Mouse (Mus musculus) heart, embryonic 14.5 days (tissue): ENCODE data around the gene Stard3. TPM values are rescaled to one million over a fixed set of nuclear protein-coding genes. Genes with fewer than 3 reads are reported as not detected.

Source experiments
- ATAC-seq: fragments of 200-750 bp; cut with Nextera tagmentation; 2 replicates; pipeline ENCODE4 v1.8.0; 2017; ENCODE audit warnings: low read depth, moderate TSS enrichment; ENCODE audit not compliant: insufficient number of reproducible peaks, insufficient read depth, low FRiP score
- H3K27ac ChIP-seq, 2 experiments: fragments of 200-500 bp in 1 of 2; fragments of 300-500 bp in 1 of 2; sonication (generic) in 1 of 2; replicated peaks in 1 of 2; 2 replicates each; pipeline ENCODE4 v1.5.1; 2012 to 2014; ENCODE audit warnings: low read depth in 2 of 2, low read length in 2 of 2, control low read depth in 1 of 2, mild to moderate bottlenecking in 1 of 2, mixed read lengths in 1 of 2; ENCODE audit not compliant: control insufficient read depth in 1 of 2, insufficient read depth in 1 of 2
- H3K27me3 ChIP-seq: fragments of 300-500 bp; sonication (generic); 2 replicates; pipeline ENCODE4 v1.6.1; 2014; ENCODE audit warnings: mild to moderate bottlenecking, low read length, control low read depth; ENCODE audit not compliant: control insufficient read depth, insufficient read depth
- H3K36me3 ChIP-seq: fragments of 300-500 bp; sonication (generic); 2 replicates; pipeline ENCODE4 v1.6.1; 2014; ENCODE audit warnings: mild to moderate bottlenecking, control low read depth, low read length, mixed read lengths; ENCODE audit not compliant: control insufficient read depth, insufficient read depth
- H3K4me1 ChIP-seq, 2 experiments: fragments of 200-500 bp in 1 of 2; fragments of 300-500 bp in 1 of 2; sonication (generic) in 1 of 2; 2 replicates each; pipeline ENCODE4 v1.6.1; 2012 to 2014; ENCODE audit warnings: low read length in 2 of 2, control low read depth in 1 of 2, mixed read lengths in 1 of 2; ENCODE audit not compliant: control insufficient read depth in 2 of 2, insufficient read depth in 2 of 2
- H3K4me2 ChIP-seq: fragments of 300-500 bp; sonication (generic); 2 replicates; pipeline ENCODE4 v1.6.1; 2014; ENCODE audit warnings: mild to moderate bottlenecking, low read length
- H3K4me3 ChIP-seq, 2 experiments: fragments of 200-500 bp in 1 of 2; fragments of 300-500 bp in 1 of 2; sonication (generic) in 1 of 2; 2 replicates each; pipeline ENCODE4 v1.5.1; 2012 to 2014; ENCODE audit warnings: low read length in 2 of 2, mild to moderate bottlenecking in 2 of 2, control low read depth in 1 of 2, low read depth in 1 of 2, moderate library complexity in 1 of 2; ENCODE audit not compliant: control insufficient read depth in 1 of 2, insufficient read depth in 1 of 2
- H3K9ac ChIP-seq: fragments of 300-500 bp; sonication (generic); 2 replicates; pipeline ENCODE4 v1.6.1; 2014; ENCODE audit warnings: mild to moderate bottlenecking, low read length
- H3K9me3 ChIP-seq: fragments of 300-500 bp; sonication (generic); 2 replicates; pipeline ENCODE4 v1.6.1; 2016; ENCODE audit warnings: low read length, control low read depth; ENCODE audit not compliant: control insufficient read depth
- WGBS: fragments of 180-500 bp; shearing (Covaris S2); extraction: QIAGEN DNeasy Blood & Tissue Kit; methylation state at CpG from one replicate; pipeline ENCODE4 v1.1.7; 2014; 5-methylcytosine and 5-hydroxymethylcytosine counted together
- polyA plus RNA-seq: library from polyadenylated mRNA; unstranded; fragments of >200 nt; fragmentation: Nextera tagmentation; extraction: Ambion mirVana; gene quantifications from 2 replicates; pipeline ENCODE4 v1.2.1, GENCODE M21; 2014

Stard3 gene
- polyA plus RNA-seq, 1 experiment from 2014 or later, result 33.1 TPM

- WGBS, result 91% methylated on average over 1 of the region's 1 CpGs
- ATAC-seq, result no peak
- Histone ChIP-seq H3K27me3 (no peaks in the 10 kb centered on the region), H3K27ac (no peak overlapping the region), H3K4me1 (peaks cover 20 to 64% of the 10 kb centered on the region in 2 experiments), H3K9me3 (no peaks in the 10 kb centered on the region), H3K9ac (no peak overlapping the region), H3K4me3 (no peak overlapping the region), H3K4me2 (no peak overlapping the region), H3K36me3 (peaks cover 50% of the 10 kb centered on the region)
These were observed 58.9 kb downstream of the Stard3 start for GRCm38 (mm10) chr11:98417074-98417473.

GRCm38 (mm10) chr11:98418273-98418672 lies 60.1 kb downstream of the Stard3 start:
- ATAC-seq, result no peak
- Histone ChIP-seq H3K9me3 (no peaks in the 10 kb centered on the region), H3K4me2 (no peak overlapping the region), H3K4me1 (peaks cover 19 to 63% of the 10 kb centered on the region in 2 experiments), H3K27me3 (no peaks in the 10 kb centered on the region), H3K9ac (0 out of 2 replicates have a peak overlapping the region, but pooled peaks have one; percentile 17), H3K36me3 (peaks cover 62% of the 10 kb centered on the region), H3K4me3 (no peak overlapping the region), H3K27ac (peak overlapping the region in 1 of 2 experiments; percentile 47; a peak in 1 of 4 replicates)
- 38% methylated on average over 5 of the region's 6 CpGs for WGBS

- H3K4me1 ChIP-seq, result peaks cover 14 to 57% of the 10 kb centered on the region in 2 experiments
- peaks cover 70% of the 10 kb centered on the region for H3K36me3 ChIP-seq
These were observed 60.9 kb downstream of the Stard3 start for GRCm38 (mm10) chr11:98418939-98419547.

GRCm38 (mm10) chr11:98426592-98426991 lies 68.4 kb downstream of the Stard3 start:
- peaks cover 99% of the 10 kb centered on the region for H3K36me3 ChIP-seq
- no peak overlapping the region for H3K9ac ChIP-seq
- H3K27ac ChIP-seq, result no peak overlapping the region
- H3K4me1 ChIP-seq, result no peaks in the 10 kb centered on the region
- H3K9me3 ChIP-seq, result no peaks in the 10 kb centered on the region
- ATAC-seq, result no peak
- no peak overlapping the region for H3K4me3 ChIP-seq
- no peaks in the 10 kb centered on the region for H3K27me3 ChIP-seq
- H3K4me2 ChIP-seq, result no peak overlapping the region
- 92% methylated on average over 7 of the region's 7 CpGs for WGBS

More at GRCm38 (mm10) chr11:98418939-98419547, 60.9 kb downstream of the Stard3 start:
- no peak for ATAC-seq
- H3K4me2 ChIP-seq, result no peak overlapping the region
- no peak overlapping the region for H3K4me3 ChIP-seq
- H3K27me3 ChIP-seq, result no peaks in the 10 kb centered on the region
- 73% methylated on average over 10 of the region's 10 CpGs for WGBS
- H3K9ac ChIP-seq, result peak overlapping the region; percentile 10; the same call in 1 of the 2 replicates
- no peaks in the 10 kb centered on the region for H3K9me3 ChIP-seq
- H3K27ac ChIP-seq, result peak overlapping the region in 1 of 2 experiments; percentile 47; a peak in 1 of 4 replicates

GRCm38 (mm10) chr11:98428436-98428835 lies 70.3 kb downstream of the Stard3 start:
- Histone ChIP-seq H3K9ac (no peak overlapping the region), H3K4me1 (no peaks in the 10 kb centered on the region), H3K36me3 (peaks cover 99% of the 10 kb centered on the region), H3K4me2 (no peak overlapping the region), H3K9me3 (no peaks in the 10 kb centered on the region), H3K27ac (no peak overlapping the region), H3K4me3 (no peak overlapping the region), H3K27me3 (no peaks in the 10 kb centered on the region)
- 84% methylated on average over 5 of the region's 5 CpGs for WGBS
- ATAC-seq, result no peak

Other genes starting within 250 kb of the Stard3 start
- gene Fbxl20, start 208.0 kb upstream of the Stard3 start, polyA plus RNA-seq, result 14.9 and 17.7 TPM in 2 replicates
- 40.2 TPM in 2 replicates for gene Med1, start 165.1 kb upstream of the Stard3 start, polyA plus RNA-seq
- 9.8 and 9.9 TPM in 2 replicates for gene Cdk12, start 155.3 kb upstream of the Stard3 start, polyA plus RNA-seq
- gene Neurod2, start 28.7 kb upstream of the Stard3 start, polyA plus RNA-seq, result not detected in 2 replicates
- 42.2 and 48.3 TPM in 2 replicates for gene Ppp1r1b, start 10.0 kb upstream of the Stard3 start, polyA plus RNA-seq
- gene Tcap, start 25.4 kb downstream of the Stard3 start, polyA plus RNA-seq, result 169 and 178 TPM in 2 replicates
- 0.70 and 0.86 TPM in 2 replicates for gene Pnmt, start 28.1 kb downstream of the Stard3 start, polyA plus RNA-seq
- 14.2 and 15.5 TPM in 2 replicates for gene Pgap3, start 42.1 kb downstream of the Stard3 start, polyA plus RNA-seq
- 54.5 and 55.1 TPM in 2 replicates for gene Erbb2, start 54.1 kb downstream of the Stard3 start, polyA plus RNA-seq
- gene Mien1, start 80.6 kb downstream of the Stard3 start, polyA plus RNA-seq, result 120 and 138 TPM in 2 replicates
- gene Grb7, start 88.0 kb downstream of the Stard3 start, polyA plus RNA-seq, result 0.50 TPM in 1 of 2 replicates, not detected in the other
- gene Ikzf3, start 187.7 kb downstream of the Stard3 start, polyA plus RNA-seq, result 0.19 TPM in 1 of 2 replicates, not detected in the other
- gene Zpbp2, start 192.7 kb downstream of the Stard3 start, polyA plus RNA-seq, result 0.16 and 0.47 TPM in 2 replicates
- 9.4 and 11.3 TPM in 2 replicates for gene Ormdl3, start 229.0 kb downstream of the Stard3 start, polyA plus RNA-seq
- gene Lrrc3c, start 239.9 kb downstream of the Stard3 start, polyA plus RNA-seq, result not detected in 2 replicates